Mouse (Mus musculus): Measurements from ENCODE around the gene Pigz. TPM values are rescaled to one million over a fixed set of nuclear protein-coding genes. Genes with fewer than 3 reads are reported as not detected.

The Pigz gene
- total RNA-seq, 2 experiments from 2014 or later = 19.4 to 23.3 TPM

- no peak for DNase-seq (ENCODE audit: low spot score in 2 of 2)
These were observed 60.3 kb downstream of the Pigz start for GRCm38 (mm10) chr16:31993946-31994345.

Small RNA genes lying within 50 kb of the gene (microRNA-seq; reads per million reads assigned to microRNA genes)
- 0 reads per million in 2 experiments for gene Gm26269

Other genes with a start within 250 kb of the Pigz start
- gene Meltf, start 55.0 kb upstream of the Pigz start, total RNA-seq (2021) = under 1 TPM; 0.08 to 0.22 TPM
- gene 0610012G03Rik, start 14.6 kb downstream of the Pigz start, total RNA-seq (2021) = 10 to 100 TPM; 41.2 to 41.5 TPM
- gene Ncbp2, start 14.7 kb downstream of the Pigz start, total RNA-seq (2021) = 10 to 100 TPM; 51.4 to 53.4 TPM
- gene Senp5, start 69.4 kb downstream of the Pigz start, total RNA-seq (2021) = 10 to 100 TPM; 37.7 to 39.0 TPM
- 10 to 100 TPM; 28.7 to 29.8 TPM for gene Pak2, start 145.5 kb downstream of the Pigz start, total RNA-seq (2021)
- gene Pigx, start 165.9 kb downstream of the Pigz start, total RNA-seq (2021) = 10 to 100 TPM; 23.4 to 25.2 TPM
- gene Cep19, start 165.9 kb downstream of the Pigz start, total RNA-seq (2021) = 10 to 100 TPM; 65.8 to 66.3 TPM
- gene Nrros, start 231.7 kb downstream of the Pigz start, total RNA-seq (2021) = 10 to 100 TPM; 10.1 to 12.4 TPM
- gene Bex6, start 246.0 kb downstream of the Pigz start, total RNA-seq (2021) = not detected

Data from layer of hippocampus, adult 18-20 months (tissue).